8 mouse cellular contexts compared by ENCODE assay signal in the genomic region with DNA sequence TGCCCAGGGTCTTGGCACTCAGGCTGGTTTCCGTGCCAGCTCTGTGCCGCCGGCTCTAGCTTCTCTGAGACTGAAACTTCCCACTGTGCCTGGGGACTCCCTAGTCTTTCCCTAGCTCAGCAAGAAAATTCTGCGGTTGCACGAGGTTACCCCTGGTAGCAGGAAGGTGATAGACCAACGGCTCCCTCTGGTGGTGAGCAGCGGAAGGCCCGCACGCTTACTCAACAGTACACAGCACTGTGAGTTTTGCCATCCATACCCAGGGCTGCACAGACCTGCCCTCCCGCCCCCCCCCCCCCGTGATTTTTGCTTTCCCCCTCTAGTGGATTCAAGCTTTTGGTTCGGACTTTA. TPM values are rescaled to one million over a fixed set of nuclear protein-coding genes. Genes with fewer than 3 reads are reported as not detected.
DNase-seq lines count a peak whose midpoint lies in the region; ATAC-seq lines count a peak whose summit lies in the region.

No protein-coding gene starts in this region.

- no peak overlapping the region for H3K4me3 ChIP-seq in forebrain, embryonic 11.5 days (ENCODE audit: low read depth, low read length)
- no peak overlapping the region for H3K4me3 ChIP-seq in heart, embryonic 16.5 days (ENCODE audit: low read length)
- no peak overlapping the region for H3K4me3 ChIP-seq in liver, embryonic 15.5 days (replicated peaks)
- H3K4me3 ChIP-seq in neural tube, embryonic 11.5 days (ENCODE audit: low read depth, low read length) = no peak overlapping the region
- H3K4me3 ChIP-seq in stomach, embryonic 16.5 days (replicated peaks; ENCODE audit: low read length) = no peak overlapping the region

- H3K4me2 ChIP-seq in forebrain, embryonic 11.5 days (ENCODE audit: low read depth, low read length, severe bottlenecking) = no peak overlapping the region
- peak overlapping the region; percentile 14 for H3K4me2 ChIP-seq in heart, embryonic 16.5 days (ENCODE audit: low read depth, low read length)
- H3K4me2 ChIP-seq in liver, embryonic 15.5 days = peak overlapping the region; percentile 32
- H3K4me2 ChIP-seq in neural tube, embryonic 11.5 days (ENCODE audit: low read depth) = no peak overlapping the region
- peak overlapping the region; percentile 34; the same call in 1 of the 2 replicates for H3K4me2 ChIP-seq in stomach, embryonic 16.5 days (ENCODE audit: low read depth, low read length)

- H3K4me1 ChIP-seq in forebrain, embryonic 11.5 days (replicated peaks; ENCODE audit: control insufficient read depth, insufficient read depth, low read length) = peaks cover 11% of the 10 kb centered on the region; the same call in 1 of the 2 replicates
- H3K4me1 ChIP-seq in heart, embryonic 16.5 days (ENCODE audit: control insufficient read depth, insufficient read depth, low read length) = peaks cover 53% of the 10 kb centered on the region
- H3K4me1 ChIP-seq in liver, embryonic 15.5 days (replicated peaks) = peaks cover 80% of the 10 kb centered on the region
- peaks cover 25% of the 10 kb centered on the region for H3K4me1 ChIP-seq in neural tube, embryonic 11.5 days (ENCODE audit: control insufficient read depth, insufficient read depth, low read length)
- H3K4me1 ChIP-seq in stomach, embryonic 16.5 days (ENCODE audit: control insufficient read depth, insufficient read depth, low read length) = peaks cover 52% of the 10 kb centered on the region

- H3K9ac ChIP-seq in forebrain, embryonic 11.5 days (ENCODE audit: low read length) = no peak overlapping the region; the same call in 1 of the 2 replicates
- H3K9ac ChIP-seq in heart, embryonic 16.5 days (ENCODE audit: low read length) = peak overlapping the region; percentile 51; the same call in 1 of the 2 replicates
- H3K9ac ChIP-seq in liver, embryonic 15.5 days = no peak overlapping the region
- H3K9ac ChIP-seq in neural tube, embryonic 11.5 days (ENCODE audit: low read length) = no peak overlapping the region
- H3K9ac ChIP-seq in stomach, embryonic 16.5 days (ENCODE audit: low read length) = peak overlapping the region; percentile 40; the same call in 1 of the 2 replicates

- peak; percentile 95 for DNase-seq in CD4-positive, CD25-positive, alpha-beta regulatory T cell, adult 2 months (ENCODE audit: low read depth, low spot score)
- peak; percentile 56 for DNase-seq in c-Kit-negative CD71-positive TER-119-positive erythroid progenitor cells, embryonic 14.5 days (ENCODE audit: low read depth, low spot score)
- DNase-seq in forebrain, embryonic 11.5 days (ENCODE audit: low spot score) = peak; percentile 95
- peak; percentile 94 to 98 for DNase-seq in kidney, postnatal 25 days
- DNase-seq in neural tube, embryonic 11.5 days (ENCODE audit: low spot score) = peak; percentile 89

- ATAC-seq in forebrain, embryonic 11.5 days (replicated peaks; ENCODE audit: low FRiP score) = peak; percentile 83
- ATAC-seq in heart, embryonic 16.5 days (replicated peaks; ENCODE audit: extremely low read depth, insufficient read depth, low FRiP score) = peak; percentile 57
- ATAC-seq in liver, embryonic 15.5 days (ENCODE audit: insufficient read depth) = peak; percentile 43
- ATAC-seq in neural tube, embryonic 11.5 days (ENCODE audit: insufficient read depth, low FRiP score, low TSS enrichment) = peak; percentile 74; the same call in 1 of the 2 replicates
- peak; percentile 71 for ATAC-seq in stomach, embryonic 16.5 days (ENCODE audit: insufficient read depth, low FRiP score)

- WGBS in forebrain, embryonic 11.5 days = 2% methylated on average over 12 of the region's 12 CpGs
- WGBS in heart, embryonic 16.5 days = under 1% methylated on average over 12 of the region's 12 CpGs
- under 1% methylated on average over 12 of the region's 12 CpGs for WGBS in liver, embryonic 15.5 days (ENCODE audit: insufficient replicate concordance)
- 2% methylated on average over 12 of the region's 12 CpGs for WGBS in neural tube, embryonic 11.5 days
- WGBS in stomach, embryonic 16.5 days = 1% methylated on average over 12 of the region's 12 CpGs

- no peaks in the 10 kb centered on the region for H3K9me3 ChIP-seq in forebrain, embryonic 11.5 days (ENCODE audit: control insufficient read depth, low read length)
- H3K9me3 ChIP-seq in heart, embryonic 16.5 days (replicated peaks; ENCODE audit: control insufficient read depth, low read length) = no peaks in the 10 kb centered on the region
- no peaks in the 10 kb centered on the region for H3K9me3 ChIP-seq in liver, embryonic 15.5 days (replicated peaks)
- no peaks in the 10 kb centered on the region for H3K9me3 ChIP-seq in neural tube, embryonic 11.5 days (ENCODE audit: control insufficient read depth, low read length)
- H3K9me3 ChIP-seq in stomach, embryonic 16.5 days (replicated peaks; ENCODE audit: control insufficient read depth, low read length) = no peaks in the 10 kb centered on the region

- no peaks in the 10 kb centered on the region for H3K27me3 ChIP-seq in forebrain, embryonic 11.5 days (ENCODE audit: control insufficient read depth, insufficient read depth, low read length)
- no peaks in the 10 kb centered on the region for H3K27me3 ChIP-seq in heart, embryonic 16.5 days (ENCODE audit: control insufficient read depth, insufficient read depth, low read length)
- peaks cover 3% of the 10 kb centered on the region; the same call in 1 of the 2 replicates for H3K27me3 ChIP-seq in liver, embryonic 15.5 days
- no peaks in the 10 kb centered on the region for H3K27me3 ChIP-seq in neural tube, embryonic 11.5 days (ENCODE audit: control insufficient read depth, insufficient read depth, low read length)
- no peaks in the 10 kb centered on the region for H3K27me3 ChIP-seq in stomach, embryonic 16.5 days (ENCODE audit: control insufficient read depth, insufficient read depth, low read length)

- H3K36me3 ChIP-seq in forebrain, embryonic 11.5 days (ENCODE audit: control insufficient read depth, insufficient read depth, low read length) = no peaks in the 10 kb centered on the region
- no peaks in the 10 kb centered on the region for H3K36me3 ChIP-seq in heart, embryonic 16.5 days (ENCODE audit: control insufficient read depth, insufficient read depth)
- no peaks in the 10 kb centered on the region for H3K36me3 ChIP-seq in liver, embryonic 15.5 days (replicated peaks)
- H3K36me3 ChIP-seq in neural tube, embryonic 11.5 days (ENCODE audit: control insufficient read depth, insufficient read depth, low read length) = no peaks in the 10 kb centered on the region
- H3K36me3 ChIP-seq in stomach, embryonic 16.5 days (ENCODE audit: control insufficient read depth, insufficient read depth, low read length) = no peaks in the 10 kb centered on the region

- no peak overlapping the region for H3K27ac ChIP-seq in forebrain, embryonic 11.5 days (ENCODE audit: low read depth, low read length)
- peak overlapping the region; percentile 19; the same call in 1 of the 2 replicates for H3K27ac ChIP-seq in heart, embryonic 16.5 days (ENCODE audit: low read length)
- 0 out of 2 replicates have a peak overlapping the region, but pooled peaks have one; percentile 58 for H3K27ac ChIP-seq in liver, embryonic 15.5 days (replicated peaks)
- no peak overlapping the region for H3K27ac ChIP-seq in neural tube, embryonic 11.5 days (ENCODE audit: low read depth, low read length)
- peak overlapping the region; percentile 55; the same call in 1 of the 2 replicates for H3K27ac ChIP-seq in stomach, embryonic 16.5 days (ENCODE audit: low read length)

RNA-seq across cellular contexts. Expression of a gene that starts 20.6 kb away (rescaled TPM):
- 1,156 and 1,197 TPM in 2 replicates for polyA plus RNA-seq in forebrain, embryonic 11.5 days (2014; fragmentation: Nextera tagmentation; extraction: Ambion mirVana)
- 1,003 and 1,029 TPM in 2 replicates for polyA plus RNA-seq in heart, embryonic 16.5 days (2015; fragmentation: Nextera tagmentation; extraction: Ambion mirVana)
- polyA plus RNA-seq in liver, embryonic 15.5 days (2015; fragmentation: Nextera tagmentation; extraction: Ambion mirVana) = 1,028 and 1,078 TPM in 2 replicates
- polyA plus RNA-seq in neural tube, embryonic 11.5 days (2014; fragmentation: Nextera tagmentation; extraction: Ambion mirVana) = 1,266 and 1,290 TPM in 2 replicates
- polyA plus RNA-seq in stomach, embryonic 16.5 days (2015; fragmentation: Nextera tagmentation; extraction: Ambion mirVana) = 1,450 and 1,538 TPM in 2 replicates

RNA-seq across cellular contexts. Expression of a gene that starts 26.4 kb away (rescaled TPM):
- polyA plus RNA-seq in forebrain, embryonic 11.5 days (2014; fragmentation: Nextera tagmentation; extraction: Ambion mirVana) = 54.8 and 62.4 TPM in 2 replicates
- polyA plus RNA-seq in heart, embryonic 16.5 days (2015; fragmentation: Nextera tagmentation; extraction: Ambion mirVana) = 20.9 and 27.6 TPM in 2 replicates
- polyA plus RNA-seq in liver, embryonic 15.5 days (2015; fragmentation: Nextera tagmentation; extraction: Ambion mirVana) = 15.0 and 17.3 TPM in 2 replicates
- polyA plus RNA-seq in neural tube, embryonic 11.5 days (2014; fragmentation: Nextera tagmentation; extraction: Ambion mirVana) = 38.6 and 42.6 TPM in 2 replicates
- polyA plus RNA-seq in stomach, embryonic 16.5 days (2015; fragmentation: Nextera tagmentation; extraction: Ambion mirVana) = 33.6 and 35.1 TPM in 2 replicates

RNA-seq across cellular contexts. Expression of a gene that starts 32.2 kb away (rescaled TPM):
- 11.9 and 12.3 TPM in 2 replicates for polyA plus RNA-seq in forebrain, embryonic 11.5 days (2014; fragmentation: Nextera tagmentation; extraction: Ambion mirVana)
- 39.1 and 40.6 TPM in 2 replicates for polyA plus RNA-seq in heart, embryonic 16.5 days (2015; fragmentation: Nextera tagmentation; extraction: Ambion mirVana)
- polyA plus RNA-seq in liver, embryonic 15.5 days (2015; fragmentation: Nextera tagmentation; extraction: Ambion mirVana) = 15.2 and 16.8 TPM in 2 replicates
- 13.3 and 13.7 TPM in 2 replicates for polyA plus RNA-seq in neural tube, embryonic 11.5 days (2014; fragmentation: Nextera tagmentation; extraction: Ambion mirVana)
- 41.9 and 44.5 TPM in 2 replicates for polyA plus RNA-seq in stomach, embryonic 16.5 days (2015; fragmentation: Nextera tagmentation; extraction: Ambion mirVana)

RNA-seq across cellular contexts. Expression of a gene that starts 54.1 kb away (rescaled TPM):
- polyA plus RNA-seq in forebrain, embryonic 11.5 days (2014; fragmentation: Nextera tagmentation; extraction: Ambion mirVana) = 20.6 and 22.0 TPM in 2 replicates
- polyA plus RNA-seq in heart, embryonic 16.5 days (2015; fragmentation: Nextera tagmentation; extraction: Ambion mirVana) = 18.7 and 24.0 TPM in 2 replicates
- 6.0 and 6.1 TPM in 2 replicates for polyA plus RNA-seq in liver, embryonic 15.5 days (2015; fragmentation: Nextera tagmentation; extraction: Ambion mirVana)
- 15.5 and 23.5 TPM in 2 replicates for polyA plus RNA-seq in neural tube, embryonic 11.5 days (2014; fragmentation: Nextera tagmentation; extraction: Ambion mirVana)
- 24.4 and 28.0 TPM in 2 replicates for polyA plus RNA-seq in stomach, embryonic 16.5 days (2015; fragmentation: Nextera tagmentation; extraction: Ambion mirVana)

Comparison
In these comparisons a context has a peak if more than half of its experiments do, and no peak if none do; other contexts are left out.
1. H3K27ac ChIP-seq: peak in heart, embryonic 16.5 days (single experiment), liver, embryonic 15.5 days (single experiment) and stomach, embryonic 16.5 days (single experiment); none in forebrain, embryonic 11.5 days (single experiment) and neural tube, embryonic 11.5 days (single experiment).
2. H3K4me2 ChIP-seq: peak in heart, embryonic 16.5 days (single experiment), liver, embryonic 15.5 days (single experiment) and stomach, embryonic 16.5 days (single experiment); none in forebrain, embryonic 11.5 days (single experiment) and neural tube, embryonic 11.5 days (single experiment).
3. H3K9ac ChIP-seq: peak in heart, embryonic 16.5 days (single experiment) and stomach, embryonic 16.5 days (single experiment); none in forebrain, embryonic 11.5 days (single experiment), liver, embryonic 15.5 days (single experiment) and neural tube, embryonic 11.5 days (single experiment).
4. Peak in every context shown above with its lines, with median percentiles within 50 percentile points of each other: DNase-seq and ATAC-seq.